Mouse (Mus musculus): ENCODE results near the gene Nlgn1.

DNA sequence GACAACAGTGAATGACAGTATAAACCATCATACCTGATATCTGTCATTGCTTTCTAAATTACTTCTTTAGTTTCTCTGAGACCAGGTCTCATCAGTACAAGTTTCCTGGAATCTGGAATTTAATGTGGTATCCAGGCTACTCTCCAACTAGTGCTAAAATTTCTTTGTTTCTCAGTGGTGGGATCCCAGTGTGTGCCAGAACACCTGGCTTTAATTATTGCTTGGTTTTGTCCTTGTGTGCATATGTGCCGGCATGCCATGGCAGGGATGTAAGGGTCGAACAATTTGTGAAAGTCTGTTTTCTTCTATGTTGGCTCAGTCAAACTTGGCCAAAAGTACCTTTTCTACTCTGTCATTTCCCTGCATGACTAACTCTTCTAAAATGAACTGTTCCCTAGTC, 703.1 kb downstream of the Nlgn1 start:
- no peak for TF ChIP-seq CTCF (IDR thresholded peaks at IDR 0.05; ENCODE audit: low read depth)
- no peak for TF ChIP-seq EP300 (IDR thresholded peaks at IDR 0.05; ENCODE audit: low read depth)

Data from liver, embryonic 14.5 days (tissue).